Mouse (Mus musculus): ENCODE data around the gene Scube1. TPM values are rescaled to one million over a fixed set of nuclear protein-coding genes. Genes with fewer than 3 reads are reported as not detected.

Scube1 gene
- total and polyA plus RNA-seq, 3 experiments = 0.65 to 2.2 (median 1.3) TPM

DNA sequence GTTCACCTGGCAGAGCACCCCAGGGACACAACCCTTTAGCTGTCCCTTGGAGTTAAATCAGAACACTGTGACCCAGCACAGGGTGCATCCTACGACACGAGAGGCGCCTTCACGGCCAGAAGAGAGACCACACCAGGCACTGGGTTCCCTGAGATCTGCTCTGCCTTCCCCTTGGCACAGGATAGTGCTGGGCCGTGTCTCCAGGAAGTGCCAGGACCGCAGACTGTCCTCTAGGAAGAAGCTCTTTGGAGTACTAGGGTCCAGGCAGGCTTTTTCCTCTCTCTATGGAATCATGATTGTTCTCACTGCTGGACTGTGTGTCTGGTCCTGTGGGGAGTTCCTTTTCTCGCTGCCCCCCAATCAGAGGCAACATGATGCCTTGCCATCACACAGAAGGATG, 44.5 kb downstream of the Scube1 start:
- Histone ChIP-seq H3K79me2 (replicated peaks; ENCODE audit: control insufficient read depth, insufficient read depth, low read length) (no peaks in the 10 kb centered on the region), H3K27ac (no peak overlapping the region), H3K4me3 (no peak overlapping the region), H3K36me3 (ENCODE audit: control insufficient read depth, insufficient read depth, low read length) (no peaks in the 10 kb centered on the region), H3K4me1 (ENCODE audit: control insufficient read depth, insufficient read depth, low read length) (peaks cover 4% of the 10 kb centered on the region), H3K27me3 (ENCODE audit: control insufficient read depth, insufficient read depth, low read length) (no peaks in the 10 kb centered on the region), H3K9ac (ENCODE audit: low read depth, low read length) (no peak overlapping the region)
- 66% methylated on average over 7 of the region's 7 CpGs for WGBS
- intact Hi-C loops (cut with DNase I) = loop anchor here (5.0 kb wide), 1 partner anchor 42 kb away; no protein-coding TSS in a partner anchor
- DNase-seq = no peak
- TF ChIP-seq POLR2A (IDR thresholded peaks at IDR 0.05; ENCODE audit: insufficient read depth, low read depth, low read length) = no peak
- no peak for TF ChIP-seq CTCF (IDR thresholded peaks at IDR 0.05)
- TF ChIP-seq EP300 (IDR thresholded peaks at IDR 0.05; ENCODE audit: insufficient read depth, low read depth, low read length) = no peak

DNA sequence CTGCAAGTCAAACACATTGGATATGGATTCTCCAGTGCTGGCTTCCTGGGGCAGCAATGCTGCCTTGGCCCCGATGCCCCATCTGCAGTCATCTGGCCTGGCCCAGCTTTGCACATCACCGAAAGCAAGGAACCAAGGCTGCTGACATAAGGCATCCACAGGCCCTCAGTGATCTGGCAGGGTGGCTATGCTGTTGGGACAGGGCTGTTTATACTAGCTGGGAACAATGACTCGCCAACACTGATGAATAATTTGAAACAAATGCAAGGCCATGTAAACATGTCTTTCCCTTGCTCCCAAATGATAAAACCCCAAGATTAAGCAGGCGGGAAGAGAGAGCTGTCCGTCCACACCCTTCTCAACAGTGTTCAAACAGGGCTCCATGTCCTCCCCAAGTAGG, 45.1 kb downstream of the Scube1 start:
- Histone ChIP-seq H3K79me2 (replicated peaks; ENCODE audit: control insufficient read depth, insufficient read depth, low read length) (no peaks in the 10 kb centered on the region), H3K27me3 (ENCODE audit: control insufficient read depth, insufficient read depth, low read length) (no peaks in the 10 kb centered on the region), H3K9ac (ENCODE audit: low read depth, low read length) (no peak overlapping the region), H3K4me3 (no peak overlapping the region), H3K4me1 (ENCODE audit: control insufficient read depth, insufficient read depth, low read length) (peaks cover 4% of the 10 kb centered on the region), H3K27ac (no peak overlapping the region), H3K36me3 (ENCODE audit: control insufficient read depth, insufficient read depth, low read length) (no peaks in the 10 kb centered on the region)
- intact Hi-C loops (cut with DNase I) = loop anchor here (5.0 kb wide), 1 partner anchor 43 kb away; no protein-coding TSS in a partner anchor
- 71% methylated on average over 5 of the region's 5 CpGs for WGBS
- DNase-seq = no peak
- no peak for TF ChIP-seq POLR2A (IDR thresholded peaks at IDR 0.05; ENCODE audit: insufficient read depth, low read depth, low read length)
- TF ChIP-seq CTCF (IDR thresholded peaks at IDR 0.05) = no peak
- no peak for TF ChIP-seq EP300 (IDR thresholded peaks at IDR 0.05; ENCODE audit: insufficient read depth, low read depth, low read length)

DNA sequence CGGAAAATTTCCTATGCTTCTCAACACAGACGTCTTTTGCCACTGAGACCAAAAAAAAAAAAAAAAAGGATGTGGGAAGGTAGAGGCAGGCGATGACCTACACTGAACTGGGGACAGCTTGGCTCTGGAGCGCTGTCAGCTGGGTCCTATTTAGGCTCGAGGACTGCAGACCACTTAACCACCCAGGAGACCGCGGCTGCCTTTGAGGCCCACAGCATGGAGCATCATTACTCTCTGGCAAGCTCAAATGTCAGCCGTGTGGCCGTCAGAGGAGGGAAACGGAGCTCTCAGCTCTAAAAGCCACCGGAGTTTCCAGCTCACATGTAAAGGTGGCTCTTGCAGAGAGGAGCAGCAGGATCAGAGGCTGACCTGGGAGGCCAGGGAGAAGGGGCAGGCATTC, 46.2 kb downstream of the Scube1 start:
- Histone ChIP-seq H3K36me3 (ENCODE audit: control insufficient read depth, insufficient read depth, low read length) (no peaks in the 10 kb centered on the region), H3K4me3 (no peak overlapping the region), H3K27ac (no peak overlapping the region), H3K4me1 (ENCODE audit: control insufficient read depth, insufficient read depth, low read length) (peaks cover 4% of the 10 kb centered on the region), H3K27me3 (ENCODE audit: control insufficient read depth, insufficient read depth, low read length) (no peaks in the 10 kb centered on the region), H3K9ac (ENCODE audit: low read depth, low read length) (no peak overlapping the region), H3K79me2 (replicated peaks; ENCODE audit: control insufficient read depth, insufficient read depth, low read length) (no peaks in the 10 kb centered on the region)
- TF ChIP-seq CTCF (IDR thresholded peaks at IDR 0.05) (no peak), EP300 (IDR thresholded peaks at IDR 0.05; ENCODE audit: insufficient read depth, low read depth, low read length) (no peak), POLR2A (IDR thresholded peaks at IDR 0.05; ENCODE audit: insufficient read depth, low read depth, low read length) (no peak)
- no peak for DNase-seq
- intact Hi-C loops (cut with DNase I) = no loop called here
- 28% methylated on average over 11 of the region's 11 CpGs for WGBS

DNA sequence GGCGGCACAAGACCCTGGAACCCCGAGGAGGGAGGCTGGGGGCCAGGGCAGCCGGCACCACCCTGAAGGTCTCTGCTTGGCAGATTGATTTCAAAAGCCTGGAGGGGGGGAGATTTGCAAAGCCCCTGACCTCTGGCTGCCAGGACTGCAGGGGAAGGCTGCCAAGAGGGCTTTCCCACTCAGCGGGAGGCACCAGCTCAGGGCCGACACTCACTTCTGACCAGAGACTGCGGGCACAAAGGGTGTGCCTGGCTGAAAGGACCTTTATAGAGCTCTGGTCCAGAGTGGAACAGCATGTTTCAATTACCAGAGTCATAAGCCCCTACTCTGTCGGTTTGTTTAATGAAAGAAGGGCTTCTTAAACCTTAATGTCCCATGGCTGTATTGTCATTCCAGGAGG, 46.7 kb downstream of the Scube1 start:
- H3K36me3 ChIP-seq (ENCODE audit: control insufficient read depth, insufficient read depth, low read length) = no peaks in the 10 kb centered on the region
- H3K27ac ChIP-seq = no peak overlapping the region
- H3K27me3 ChIP-seq (ENCODE audit: control insufficient read depth, insufficient read depth, low read length) = no peaks in the 10 kb centered on the region
- WGBS = 34% methylated on average over 7 of the region's 7 CpGs
- H3K9ac ChIP-seq (ENCODE audit: low read depth, low read length) = no peak overlapping the region
- peaks cover 4% of the 10 kb centered on the region for H3K4me1 ChIP-seq (ENCODE audit: control insufficient read depth, insufficient read depth, low read length)
- H3K79me2 ChIP-seq (replicated peaks; ENCODE audit: control insufficient read depth, insufficient read depth, low read length) = no peaks in the 10 kb centered on the region
- H3K4me3 ChIP-seq = no peak overlapping the region
- TF ChIP-seq CTCF (IDR thresholded peaks at IDR 0.05) (no peak), POLR2A (IDR thresholded peaks at IDR 0.05; ENCODE audit: insufficient read depth, low read depth, low read length) (no peak), EP300 (IDR thresholded peaks at IDR 0.05; ENCODE audit: insufficient read depth, low read depth, low read length) (no peak)
- DNase-seq = no peak
- intact Hi-C loops (cut with DNase I) = no loop called here

DNA sequence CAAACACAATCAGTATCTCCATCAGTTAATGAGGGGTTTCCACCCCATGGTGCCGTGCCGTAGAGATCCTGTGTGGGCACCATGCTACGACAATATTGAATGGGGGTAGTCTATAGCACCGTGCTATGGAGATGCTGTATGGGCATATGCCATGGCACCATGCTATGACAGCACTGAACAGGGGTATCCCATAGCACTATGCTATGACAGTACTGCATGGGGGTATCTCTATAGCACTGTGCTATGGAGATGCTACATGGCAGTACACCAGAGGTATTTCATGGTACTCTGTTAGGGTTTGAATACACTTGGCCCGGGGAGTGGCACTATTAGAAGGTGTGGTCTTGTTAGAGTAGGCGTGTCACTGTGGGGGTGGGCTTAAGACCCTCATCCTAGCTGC, 47.7 kb downstream of the Scube1 start:
- Histone ChIP-seq H3K27me3 (ENCODE audit: control insufficient read depth, insufficient read depth, low read length) (no peaks in the 10 kb centered on the region), H3K4me3 (no peak overlapping the region), H3K9ac (ENCODE audit: low read depth, low read length) (no peak overlapping the region), H3K79me2 (replicated peaks; ENCODE audit: control insufficient read depth, insufficient read depth, low read length) (no peaks in the 10 kb centered on the region), H3K4me1 (ENCODE audit: control insufficient read depth, insufficient read depth, low read length) (peaks cover 4% of the 10 kb centered on the region), H3K36me3 (ENCODE audit: control insufficient read depth, insufficient read depth, low read length) (no peaks in the 10 kb centered on the region), H3K27ac (no peak overlapping the region)
- no peak for DNase-seq
- intact Hi-C loops (cut with DNase I) = no loop called here
- WGBS = 96% methylated on average over 6 of the region's 6 CpGs
- TF ChIP-seq CTCF (IDR thresholded peaks at IDR 0.05) (no peak), POLR2A (IDR thresholded peaks at IDR 0.05; ENCODE audit: insufficient read depth, low read depth, low read length) (no peak), EP300 (IDR thresholded peaks at IDR 0.05; ENCODE audit: insufficient read depth, low read depth, low read length) (no peak)

DNA sequence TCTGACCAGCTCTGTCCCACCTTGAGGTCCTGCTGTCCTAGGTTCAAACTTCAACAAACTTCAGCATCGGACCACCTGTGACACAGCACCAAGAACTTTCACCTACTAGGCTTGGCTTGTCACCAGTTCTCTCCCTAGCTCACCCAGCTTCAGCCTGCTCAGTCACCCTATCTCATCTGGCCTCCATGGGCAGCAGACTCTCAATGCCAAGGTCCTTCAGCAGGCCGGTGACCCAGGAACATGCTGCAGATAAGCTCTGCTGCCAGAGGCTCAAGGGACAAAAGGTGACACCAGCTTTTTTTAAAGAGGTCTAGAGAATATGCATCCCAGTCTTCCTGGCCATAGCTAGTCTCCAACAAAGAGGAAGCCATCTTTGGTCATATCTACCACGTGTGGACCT, 48.5 kb downstream of the Scube1 start:
- DNase-seq = peak in 1 of 2 experiments; percentile 52
- 61% methylated on average over 3 of the region's 3 CpGs for WGBS
- H3K79me2 ChIP-seq (replicated peaks; ENCODE audit: control insufficient read depth, insufficient read depth, low read length) = no peaks in the 10 kb centered on the region
- intact Hi-C loops (cut with DNase I) = no loop called here
- no peaks in the 10 kb centered on the region for H3K27me3 ChIP-seq (ENCODE audit: control insufficient read depth, insufficient read depth, low read length)
- no peak overlapping the region for H3K9ac ChIP-seq (ENCODE audit: low read depth, low read length)
- H3K4me3 ChIP-seq = no peak overlapping the region
- no peaks in the 10 kb centered on the region for H3K36me3 ChIP-seq (ENCODE audit: control insufficient read depth, insufficient read depth, low read length)
- TF ChIP-seq POLR2A (IDR thresholded peaks at IDR 0.05; ENCODE audit: insufficient read depth, low read depth, low read length) (no peak), EP300 (IDR thresholded peaks at IDR 0.05; ENCODE audit: insufficient read depth, low read depth, low read length) (peak; percentile 73; the same call in 1 of the 2 replicates), CTCF (IDR thresholded peaks at IDR 0.05) (no peak)
- peaks cover 4% of the 10 kb centered on the region for H3K4me1 ChIP-seq (ENCODE audit: control insufficient read depth, insufficient read depth, low read length)
- H3K27ac ChIP-seq = no peak overlapping the region
